Mouse (Mus musculus): ENCODE results near the gene Mob3c. TPM values are rescaled to one million over a fixed set of nuclear protein-coding genes. Genes with fewer than 3 reads are reported as not detected.
A peak's percentile ranks its signal among the peaks of the same experiment; 100 is the strongest.

The Mob3c gene
- polyA plus RNA-seq, 1 experiment, result 19.3 TPM

- TF ChIP-seq GATA1 (IDR thresholded peaks at IDR 0.05; ENCODE audit: borderline replicate concordance, low read length) (no peak), FLI1 (IDR thresholded peaks at IDR 0.05; ENCODE audit: low read length) (no peak)
- Histone ChIP-seq H3K4me1 (peaks cover 91% of the 10 kb centered on the region), H3K36me3 (replicated peaks; ENCODE audit: low read length) (peaks cover 74% of the 10 kb centered on the region), H3K27me3 (replicated peaks) (no peaks in the 10 kb centered on the region), H3K4me3 (replicated peaks) (peak overlapping the region; percentile 92), H3K9me3 (no peaks in the 10 kb centered on the region)
These were observed 2.6 kb downstream of the Mob3c start for GRCm38 (mm10) chr4:115830491-115830890.

GRCm38 (mm10) chr4:115831221-115831620 is 3.3 kb downstream of the Mob3c start:
- Histone ChIP-seq H3K36me3 (replicated peaks; ENCODE audit: low read length) (peaks cover 76% of the 10 kb centered on the region), H3K4me1 (peaks cover 91% of the 10 kb centered on the region)

GRCm38 (mm10) chr4:115832040-115832439 is 4.1 kb downstream of the Mob3c start:
- Histone ChIP-seq H3K4me1 (peaks cover 91% of the 10 kb centered on the region), H3K9me3 (no peaks in the 10 kb centered on the region), H3K27me3 (replicated peaks) (no peaks in the 10 kb centered on the region), H3K36me3 (replicated peaks; ENCODE audit: low read length) (peaks cover 80% of the 10 kb centered on the region), H3K4me3 (replicated peaks) (peak overlapping the region; percentile 35)
- TF ChIP-seq FLI1 (IDR thresholded peaks at IDR 0.05; ENCODE audit: low read length) (no peak), GATA1 (IDR thresholded peaks at IDR 0.05; ENCODE audit: borderline replicate concordance, low read length) (no peak)

More at GRCm38 (mm10) chr4:115831221-115831620, 3.3 kb downstream of the Mob3c start:
- peak overlapping the region; percentile 92 for H3K4me3 ChIP-seq (replicated peaks)
- no peaks in the 10 kb centered on the region for H3K9me3 ChIP-seq
- TF ChIP-seq FLI1 (IDR thresholded peaks at IDR 0.05; ENCODE audit: low read length) (no peak), GATA1 (IDR thresholded peaks at IDR 0.05; ENCODE audit: borderline replicate concordance, low read length) (no peak)
- no peaks in the 10 kb centered on the region for H3K27me3 ChIP-seq (replicated peaks)

DNA sequence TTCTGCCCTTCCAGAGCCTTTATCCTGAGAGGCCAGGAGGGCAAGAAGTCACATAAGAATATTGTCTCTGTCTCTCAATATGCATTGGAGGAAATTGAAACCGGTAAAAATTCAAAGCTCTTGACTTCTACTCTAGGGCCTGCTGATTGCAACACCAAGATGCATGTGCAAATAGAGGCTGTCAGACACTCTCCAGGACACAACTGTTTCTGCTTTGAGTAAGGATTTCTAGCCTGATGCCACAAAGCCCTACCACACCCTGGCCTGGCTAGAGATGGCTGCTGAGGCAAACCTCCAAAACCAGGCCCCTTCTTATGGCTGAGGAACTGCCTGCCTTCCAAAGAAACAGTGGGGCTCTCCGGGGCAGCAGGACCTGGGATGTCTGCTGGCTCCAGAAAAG is 7.7 kb downstream of the Mob3c start:
- H3K27me3 ChIP-seq (replicated peaks), result no peaks in the 10 kb centered on the region
- no peak overlapping the region for H3K4me3 ChIP-seq (replicated peaks)
- TF ChIP-seq FLI1 (IDR thresholded peaks at IDR 0.05; ENCODE audit: low read length) (no peak), GATA1 (IDR thresholded peaks at IDR 0.05; ENCODE audit: borderline replicate concordance, low read length) (no peak)
- H3K36me3 ChIP-seq (replicated peaks; ENCODE audit: low read length), result peaks cover 76% of the 10 kb centered on the region
- H3K9me3 ChIP-seq, result no peaks in the 10 kb centered on the region
- H3K4me1 ChIP-seq, result peaks cover 81% of the 10 kb centered on the region

DNA sequence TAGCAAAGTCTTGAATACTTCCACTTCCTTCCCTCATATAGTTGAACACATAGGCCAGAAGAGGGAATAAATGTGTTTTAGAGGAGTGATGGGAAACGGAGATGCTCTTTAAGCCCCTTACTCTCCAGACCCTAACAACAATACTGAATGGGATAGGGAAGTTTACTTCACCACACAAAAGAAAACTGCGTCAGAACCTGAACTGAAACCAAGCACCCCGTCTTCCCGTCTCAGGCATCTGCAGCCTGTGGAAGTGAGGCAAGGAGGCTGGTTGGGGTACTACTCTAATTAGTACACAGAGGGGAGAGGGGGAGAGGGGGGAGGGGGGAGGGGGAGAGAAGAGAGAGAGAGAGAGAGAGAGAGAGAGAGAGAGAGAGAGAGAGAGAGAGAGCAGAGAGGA is 10.3 kb downstream of the Mob3c start:
- Histone ChIP-seq H3K4me1 (peaks cover 81% of the 10 kb centered on the region), H3K4me3 (replicated peaks) (peak overlapping the region; percentile 97), H3K9me3 (no peaks in the 10 kb centered on the region), H3K36me3 (replicated peaks; ENCODE audit: low read length) (peaks cover 76% of the 10 kb centered on the region), H3K27me3 (replicated peaks) (no peaks in the 10 kb centered on the region)
- no peak for TF ChIP-seq GATA1 (IDR thresholded peaks at IDR 0.05; ENCODE audit: borderline replicate concordance, low read length)
- no peak for TF ChIP-seq FLI1 (IDR thresholded peaks at IDR 0.05; ENCODE audit: low read length)

DNA sequence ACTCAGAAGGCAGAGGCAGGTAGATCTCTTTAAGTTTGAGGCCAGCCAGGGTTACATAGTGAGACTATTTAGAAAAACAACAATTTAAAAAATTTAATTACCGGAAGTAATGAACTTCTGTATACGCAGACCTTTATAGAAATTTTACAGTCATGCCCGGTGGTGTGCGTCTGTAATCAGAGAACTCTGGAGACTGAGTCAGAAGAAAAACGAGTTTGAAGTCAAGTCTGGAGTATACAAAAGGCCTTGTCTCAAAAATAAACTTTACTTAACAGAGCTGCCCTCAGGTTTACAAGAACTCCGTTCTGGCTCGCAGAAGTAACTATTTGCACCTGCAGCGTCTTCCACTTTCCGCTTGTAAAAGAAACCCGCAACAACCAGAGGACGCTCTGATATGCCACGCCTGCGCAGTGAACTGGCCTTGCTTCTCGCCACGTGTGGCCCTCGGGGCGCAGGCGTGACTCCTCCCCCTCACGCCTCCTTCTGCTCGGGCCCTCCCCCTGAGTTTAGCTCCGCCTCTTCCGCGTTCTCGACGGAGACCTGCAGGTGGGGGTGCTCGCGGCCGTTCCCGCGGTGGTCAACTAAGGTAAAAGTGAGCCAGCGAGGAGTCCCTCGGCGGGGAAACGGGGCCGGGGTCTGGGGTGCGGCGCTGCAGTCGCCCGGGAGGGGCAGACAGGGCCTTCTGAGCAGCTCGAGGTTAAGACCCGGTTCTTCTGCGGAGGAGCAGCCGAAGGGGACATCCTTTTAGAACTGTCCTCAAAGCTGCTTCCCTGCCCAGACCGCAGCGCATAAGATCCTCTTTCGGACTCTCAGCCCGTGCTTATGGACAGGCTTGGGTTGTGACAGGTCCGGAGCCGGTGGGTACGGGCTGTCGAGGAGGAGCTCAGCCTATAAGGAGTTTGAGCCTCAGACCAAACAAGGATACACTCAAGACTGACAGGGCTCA is 11.1 kb downstream of the Mob3c start, which contains the start of gene Mknk1:
Mknk1 (plus strand) TSS at position 503 of the 946 bp plus-strand sequence.
- H3K4me3 ChIP-seq (replicated peaks), result peak within 1 kb of the TSS; percentile 97
- H3K4me1 ChIP-seq, result peaks cover 81% of the 10 kb centered on the region
- H3K36me3 ChIP-seq (replicated peaks; ENCODE audit: low read length), result peaks cover 76% of the 10 kb centered on the region
- no peak for TF ChIP-seq FLI1 (IDR thresholded peaks at IDR 0.05; ENCODE audit: low read length)
- TF ChIP-seq GATA1 (IDR thresholded peaks at IDR 0.05; ENCODE audit: borderline replicate concordance, low read length), result no peak
- no peaks in the 10 kb centered on the region for H3K27me3 ChIP-seq (replicated peaks)
- no peaks in the 10 kb centered on the region for H3K9me3 ChIP-seq

GRCm38 (mm10) chr4:115839956-115840355 is 12.1 kb downstream of the Mob3c start:
- Histone ChIP-seq H3K4me1 (peaks cover 83% of the 10 kb centered on the region), H3K4me3 (replicated peaks) (peak overlapping the region; percentile 97), H3K27me3 (replicated peaks) (no peaks in the 10 kb centered on the region), H3K9me3 (no peaks in the 10 kb centered on the region), H3K36me3 (replicated peaks; ENCODE audit: low read length) (peaks cover 76% of the 10 kb centered on the region)
- TF ChIP-seq FLI1 (IDR thresholded peaks at IDR 0.05; ENCODE audit: low read length) (no peak), GATA1 (IDR thresholded peaks at IDR 0.05; ENCODE audit: borderline replicate concordance, low read length) (no peak)

GRCm38 (mm10) chr4:115840842-115841241 is 12.9 kb downstream of the Mob3c start:
- no peak for TF ChIP-seq FLI1 (IDR thresholded peaks at IDR 0.05; ENCODE audit: low read length)
- TF ChIP-seq GATA1 (IDR thresholded peaks at IDR 0.05; ENCODE audit: borderline replicate concordance, low read length), result no peak
- Histone ChIP-seq H3K27me3 (replicated peaks) (no peaks in the 10 kb centered on the region), H3K4me3 (replicated peaks) (peak overlapping the region; percentile 97), H3K9me3 (no peaks in the 10 kb centered on the region), H3K36me3 (replicated peaks; ENCODE audit: low read length) (peaks cover 76% of the 10 kb centered on the region), H3K4me1 (peaks cover 83% of the 10 kb centered on the region)

DNA sequence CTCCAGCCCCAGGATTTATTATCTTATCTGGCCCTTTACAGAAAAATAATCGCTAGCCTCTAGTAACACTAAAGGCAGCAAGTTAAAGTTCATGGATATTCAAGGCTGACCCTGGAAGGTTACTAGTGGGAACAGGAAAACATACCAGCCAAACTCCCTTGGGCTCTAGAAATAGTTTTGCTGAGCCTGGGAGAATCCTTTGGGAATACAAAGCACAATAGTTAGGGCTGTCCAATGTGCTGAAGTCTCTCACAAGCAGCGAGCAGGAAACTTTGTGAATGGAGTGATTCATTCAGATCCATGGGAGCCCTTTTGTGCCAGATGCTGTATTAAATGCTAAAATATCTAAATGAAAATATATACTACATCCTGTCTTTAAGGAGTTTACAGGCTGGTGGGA is 18.8 kb downstream of the Mob3c start:
- Histone ChIP-seq H3K4me3 (replicated peaks) (peak overlapping the region; percentile 66), H3K36me3 (replicated peaks; ENCODE audit: low read length) (peaks cover 100% of the 10 kb centered on the region), H3K9me3 (no peaks in the 10 kb centered on the region), H3K4me1 (peaks cover 100% of the 10 kb centered on the region), H3K27me3 (replicated peaks) (no peaks in the 10 kb centered on the region)
- TF ChIP-seq FLI1 (IDR thresholded peaks at IDR 0.05; ENCODE audit: low read length) (no peak), GATA1 (IDR thresholded peaks at IDR 0.05; ENCODE audit: borderline replicate concordance, low read length) (no peak)

GRCm38 (mm10) chr4:115847377-115847776 is 19.5 kb downstream of the Mob3c start:
- Histone ChIP-seq H3K36me3 (replicated peaks; ENCODE audit: low read length) (peaks cover 100% of the 10 kb centered on the region), H3K9me3 (no peaks in the 10 kb centered on the region), H3K4me3 (replicated peaks) (peak overlapping the region; percentile 69), H3K27me3 (replicated peaks) (no peaks in the 10 kb centered on the region), H3K4me1 (peaks cover 100% of the 10 kb centered on the region)
- TF ChIP-seq FLI1 (IDR thresholded peaks at IDR 0.05; ENCODE audit: low read length) (no peak), GATA1 (IDR thresholded peaks at IDR 0.05; ENCODE audit: borderline replicate concordance, low read length) (no peak)

All from megakaryocyte, embryonic 14.5 days (primary cell).